Mouse (Mus musculus): ENCODE results near the gene Adgrb3.

Gene Adgrb3

GRCm38 (mm10) chr1:25229245-25229750, 600.2 kb downstream of the Adgrb3 start:
- no peak for DNase-seq

GRCm38 (mm10) chr1:25228381-25229244, 600.9 kb downstream of the Adgrb3 start:
- DNase-seq = peak; percentile 69

GRCm38 (mm10) chr1:25227880-25228279, 601.6 kb downstream of the Adgrb3 start:
- no peak for DNase-seq

- DNase-seq = no peak
Observed at GRCm38 (mm10) chr1:25204636-25205035, 624.9 kb downstream of the Adgrb3 start.

- DNase-seq = no peak
Observed at GRCm38 (mm10) chr1:25199392-25199791, 630.1 kb downstream of the Adgrb3 start.

GRCm38 (mm10) chr1:25191986-25192385, 637.5 kb downstream of the Adgrb3 start:
- DNase-seq = no peak

- DNase-seq = no peak
Observed at GRCm38 (mm10) chr1:25189261-25189660, 640.2 kb downstream of the Adgrb3 start.

GRCm38 (mm10) chr1:25185909-25186308, 643.6 kb downstream of the Adgrb3 start:
- no peak for DNase-seq

- DNase-seq = no peak
Observed at GRCm38 (mm10) chr1:25181881-25182280, 647.6 kb downstream of the Adgrb3 start.

GRCm38 (mm10) chr1:25180615-25181014, 648.9 kb downstream of the Adgrb3 start:
- DNase-seq = no peak

GRCm38 (mm10) chr1:25179860-25180582, 649.5 kb downstream of the Adgrb3 start:
- no peak for DNase-seq

GRCm38 (mm10) chr1:25178347-25179130, 651.0 kb downstream of the Adgrb3 start:
- DNase-seq = no peak

- DNase-seq = no peak
Observed at GRCm38 (mm10) chr1:25167120-25167519, 662.4 kb downstream of the Adgrb3 start.

GRCm38 (mm10) chr1:25166036-25166796, 663.3 kb downstream of the Adgrb3 start:
- DNase-seq = no peak

GRCm38 (mm10) chr1:25163561-25163960, 665.9 kb downstream of the Adgrb3 start:
- DNase-seq = no peak

- DNase-seq = no peak
Observed at GRCm38 (mm10) chr1:25146206-25146605, 683.3 kb downstream of the Adgrb3 start.

GRCm38 (mm10) chr1:25132150-25132824, 697.2 kb downstream of the Adgrb3 start:
- DNase-seq = no peak

GRCm38 (mm10) chr1:25115512-25115911, 714.0 kb downstream of the Adgrb3 start:
- no peak for DNase-seq

GRCm38 (mm10) chr1:25107500-25108101, 721.9 kb downstream of the Adgrb3 start:
- DNase-seq = no peak

GRCm38 (mm10) chr1:25106679-25107078, 722.8 kb downstream of the Adgrb3 start:
- no peak for DNase-seq

GRCm38 (mm10) chr1:25105367-25105766, 724.1 kb downstream of the Adgrb3 start:
- DNase-seq = peak; percentile 63
